Mouse (Mus musculus): ENCODE measurements around the gene Arhgef9.

- no peak for TF ChIP-seq POLR2A (IDR thresholded peaks at IDR 0.05; ENCODE audit: borderline replicate concordance, insufficient read depth, low read length)
- TF ChIP-seq CTCF (IDR thresholded peaks at IDR 0.05; ENCODE audit: borderline replicate concordance, insufficient read depth, low read depth, low read length), result no peak
These were observed 119.5 kb downstream of the Arhgef9 start for GRCm38 (mm10) chrX:95077013-95077699.

Data from cerebellum, adult 2 months (tissue).